Mouse (Mus musculus) MEL (cell line): ENCODE results near the gene Pde8b. TPM values are rescaled to one million over a fixed set of nuclear protein-coding genes. Genes with fewer than 3 reads are reported as not detected.
A peak's percentile ranks its signal among the peaks of the same experiment; 100 is the strongest.

Experiments used
- DNase-seq: peaks from one replicate; pipeline ENCODE4 v3.0.0; 2011; ENCODE audit warnings: low read depth, low spot score
- H3K27ac ChIP-seq: 2 replicates; pipeline ENCODE4 v1.5.1; 2012; ENCODE audit warnings: low read depth, mild to moderate bottlenecking, control low read depth, low read length, moderate library complexity; ENCODE audit not compliant: control insufficient read depth
- H3K27me3 ChIP-seq, 2 experiments: fragments of 150-350 bp in 1 of 2; sonication (generic) in 1 of 2; 2 replicates each; pipeline ENCODE4 v1.6.1; 2012; ENCODE audit warnings: low read length in 2 of 2, mild to moderate bottlenecking in 2 of 2, improper control_type of control experiment in 1 of 2, moderate library complexity in 1 of 2; ENCODE audit not compliant: insufficient read depth in 2 of 2, control insufficient read depth in 1 of 2
- H3K36me3 ChIP-seq, 2 experiments: 2 replicates each; pipeline ENCODE4 v1.6.1; 2012 to 2014; ENCODE audit warnings: low read length in 2 of 2, improper control_type of control experiment in 1 of 2, inconsistent platforms in 1 of 2, mild to moderate bottlenecking in 1 of 2; ENCODE audit not compliant: insufficient read depth in 2 of 2, control insufficient read depth in 1 of 2
- H3K4me1 ChIP-seq, 2 experiments: fragments of 150-350 bp in 1 of 2; sonication (generic) in 1 of 2; 2 replicates each; pipeline ENCODE4 v1.6.1; 2012; ENCODE audit warnings: low read length in 2 of 2, improper control_type of control experiment in 1 of 2, mild to moderate bottlenecking in 1 of 2; ENCODE audit not compliant: insufficient read depth in 2 of 2, control insufficient read depth in 1 of 2
- H3K4me3 ChIP-seq, 2 experiments: fragments of 150-350 bp in 1 of 2; sonication (generic) in 1 of 2; 2 replicates each; pipeline ENCODE4 v1.5.1; 2012; ENCODE audit warnings: low read depth in 2 of 2, low read length in 2 of 2, mild to moderate bottlenecking in 2 of 2, moderate library complexity in 2 of 2, control low read depth in 1 of 2, improper control_type of control experiment in 1 of 2; ENCODE audit not compliant: control insufficient read depth in 1 of 2, insufficient read depth in 1 of 2
- H3K79me2 ChIP-seq: 2 replicates; pipeline ENCODE4 v1.6.1; 2012; ENCODE audit warnings: mild to moderate bottlenecking, low read length, moderate library complexity; ENCODE audit not compliant: control insufficient read depth, poor library complexity, insufficient read depth
- H3K9ac ChIP-seq: 2 replicates; pipeline ENCODE4 v1.6.1; 2012; ENCODE audit warnings: low read depth, mild to moderate bottlenecking, control low read depth, low read length, moderate library complexity; ENCODE audit not compliant: control insufficient read depth, poor library complexity, severe bottlenecking
- H3K9me3 ChIP-seq: fragments of 150-350 bp; sonication (generic); replicated peaks from 2 replicates; pipeline ENCODE4 v1.6.1; 2012; ENCODE audit warnings: mild to moderate bottlenecking, low read length, improper control_type of control experiment, moderate library complexity; ENCODE audit not compliant: insufficient read depth
- E2F4 ChIP-seq: IDR thresholded peaks from 2 replicates; pipeline ENCODE4 v1.6.1; 2011; ENCODE audit warnings: low read depth, low read length, improper control_type of control experiment, borderline replicate concordance
- EP300 ChIP-seq, 2 experiments: IDR thresholded peaks; 2 replicates each; pipeline ENCODE4 v1.6.1; 2011; ENCODE audit warnings: improper control_type of control experiment in 2 of 2, low read length in 2 of 2, low read depth in 1 of 2, mild to moderate bottlenecking in 1 of 2
- ETS1 ChIP-seq: IDR thresholded peaks from 2 replicates; pipeline ENCODE4 v1.6.1; 2012; ENCODE audit warnings: low read depth, mild to moderate bottlenecking, inconsistent platforms, low read length, improper control_type of control experiment, moderate library complexity
- MAFK ChIP-seq: IDR thresholded peaks from 2 replicates; pipeline ENCODE4 v1.6.1; 2011; ENCODE audit warnings: low read depth, mild to moderate bottlenecking, low read length, improper control_type of control experiment, borderline replicate concordance
- POLR2A ChIP-seq, 2 experiments: IDR thresholded peaks; 2 replicates each; pipeline ENCODE4 v1.6.1; 2011 to 2012; ENCODE audit warnings: low read length in 2 of 2, mild to moderate bottlenecking in 2 of 2, control low read depth in 1 of 2, improper control_type of control experiment in 1 of 2, low read depth in 1 of 2, moderate library complexity in 1 of 2; ENCODE audit not compliant: control insufficient read depth in 1 of 2, insufficient read depth in 1 of 2, poor library complexity in 1 of 2
- POLR2AphosphoS5 ChIP-seq: IDR thresholded peaks from 2 replicates; pipeline ENCODE4 v1.6.1; 2012; ENCODE audit warnings: low read depth, borderline replicate concordance, mild to moderate bottlenecking, inconsistent platforms, low read length, moderate library complexity, mixed read lengths
- RCOR1 ChIP-seq: IDR thresholded peaks from 2 replicates; pipeline ENCODE4 v1.6.1; 2012; ENCODE audit warnings: low read depth, mild to moderate bottlenecking, inconsistent platforms, low read length, improper control_type of control experiment
- TBP ChIP-seq: IDR thresholded peaks from 2 replicates; pipeline ENCODE4 v1.8.0; 2011; ENCODE audit warnings: low read depth, low read length, improper control_type of control experiment
- USF2 ChIP-seq, 2 experiments: IDR thresholded peaks; 2 replicates each; pipeline ENCODE4 v1.6.1; 2011 to 2012; ENCODE audit warnings: improper control_type of control experiment in 2 of 2, low read length in 2 of 2, borderline replicate concordance in 1 of 2, inconsistent platforms in 1 of 2, low read depth in 1 of 2, mild to moderate bottlenecking in 1 of 2; ENCODE audit not compliant: insufficient read depth in 1 of 2
- ZMIZ1 ChIP-seq: IDR thresholded peaks from 2 replicates; pipeline ENCODE4 v1.6.1; 2012; ENCODE audit warnings: low read depth, mild to moderate bottlenecking, inconsistent platforms, low read length, improper control_type of control experiment, moderate library complexity
- ZNF384 ChIP-seq: IDR thresholded peaks from 2 replicates; pipeline ENCODE4 v1.6.1; 2012; ENCODE audit warnings: low read depth, mild to moderate bottlenecking, inconsistent platforms, low read length, improper control_type of control experiment
- polyA plus RNA-seq, 2 experiments: library from polyadenylated mRNA; stranded (reverse) in 1 of 2; unstranded in 1 of 2; fragments of >175 nt in 1 of 2; fragments of >200 nt in 1 of 2; gene quantifications; 2 replicates each; pipeline versions ENCODE4 v1.2.1 to v1.2.4; 2012; ENCODE audit warnings: low replicate concordance in 2 of 2, low read depth in 1 of 2; ENCODE audit not compliant: insufficient read length in 2 of 2, insufficient read depth in 1 of 2, missing spikeins in 1 of 2
- total RNA-seq: library from RNA; depleted of rRNA; stranded (reverse); fragments of 300-350 nt; gene quantifications from 2 replicates; pipeline ENCODE4 v1.2.3, GENCODE M21; 2012

Gene Pde8b
- total and polyA plus RNA-seq, 3 experiments: 0.04 to 0.40 TPM; not detected in 1

GRCm38 (mm10) chr13:95052421-95052820, 197.7 kb downstream of the Pde8b start:
- H3K79me2 ChIP-seq: no peaks in the 10 kb centered on the region
- H3K27ac ChIP-seq: no peak overlapping the region
- no peaks in the 10 kb centered on the region for H3K9me3 ChIP-seq
- no peaks in the 10 kb centered on the region for H3K27me3 ChIP-seq
- no peak overlapping the region for H3K9ac ChIP-seq
- H3K4me1 ChIP-seq: no peaks in the 10 kb centered on the region
- H3K36me3 ChIP-seq: no peaks in the 10 kb centered on the region
- no peak for TF ChIP-seq RCOR1
- no peak for TF ChIP-seq ZMIZ1
- no peak for TF ChIP-seq ETS1
- no peak for TF ChIP-seq USF2 (IDR thresholded peaks at IDR 0.05; ENCODE audit: borderline replicate concordance in 1 of 2, insufficient read depth in 1 of 2, low read depth in 1 of 2, low read length in 2 of 2)
- no peak for TF ChIP-seq E2F4
- TF ChIP-seq TBP: no peak
- TF ChIP-seq POLR2A (IDR thresholded peaks at IDR 0.05; ENCODE audit: control insufficient read depth in 1 of 2, insufficient read depth in 1 of 2, low read depth in 1 of 2, low read length in 2 of 2, poor library complexity in 1 of 2): no peak
- TF ChIP-seq MAFK: no peak
- TF ChIP-seq EP300 (IDR thresholded peaks at IDR 0.05; ENCODE audit: low read depth in 1 of 2, low read length in 2 of 2): no peak
- no peak overlapping the region for H3K4me3 ChIP-seq
- DNase-seq: no peak

GRCm38 (mm10) chr13:95050398-95050797, 199.7 kb downstream of the Pde8b start:
- Histone ChIP-seq H3K4me3 (no peak overlapping the region), H3K9ac (no peak overlapping the region), H3K36me3 (no peaks in the 10 kb centered on the region), H3K9me3 (no peaks in the 10 kb centered on the region), H3K79me2 (no peaks in the 10 kb centered on the region), H3K27ac (no peak overlapping the region), H3K4me1 (no peaks in the 10 kb centered on the region), H3K27me3 (no peaks in the 10 kb centered on the region)
- TF ChIP-seq ZNF384: peak; percentile 57
- TF ChIP-seq ETS1: no peak
- no peak for DNase-seq

- Histone ChIP-seq H3K4me1 (no peaks in the 10 kb centered on the region), H3K36me3 (no peaks in the 10 kb centered on the region), H3K9me3 (no peaks in the 10 kb centered on the region), H3K4me3 (no peak overlapping the region), H3K79me2 (no peaks in the 10 kb centered on the region), H3K27me3 (no peaks in the 10 kb centered on the region; a peak in 1 of 4 replicates), H3K9ac (no peak overlapping the region), H3K27ac (no peak overlapping the region)
- no peak for TF ChIP-seq POLR2AphosphoS5
- no peak for TF ChIP-seq USF2 (IDR thresholded peaks at IDR 0.05; ENCODE audit: borderline replicate concordance in 1 of 2, insufficient read depth in 1 of 2, low read depth in 1 of 2, low read length in 2 of 2)
- no peak for DNase-seq
Measured at GRCm38 (mm10) chr13:95044108-95044507, 206.0 kb downstream of the Pde8b start.
